Mouse (Mus musculus) CD4-positive, CD25-positive, alpha-beta regulatory T cell, adult 2 months (primary cell): ENCODE data around the gene Cog6.

Experiments used
- DNase-seq: peaks from one replicate; pipeline ENCODE4 v3.0.0-alpha.2; 2012; ENCODE audit warnings: low read depth, low spot score

The Cog6 gene

GRCm38 (mm10) chr3:53016436-53017340, at the start of gene Cog6:
Cog6 (minus strand) TSS chr3:53017237.
- peak; percentile 95 for DNase-seq

- DNase-seq, result no peak
These were observed 49.0 kb upstream of the Cog6 start for GRCm38 (mm10) chr3:53066095-53066372.

- DNase-seq, result no peak
These were observed 48.4 kb upstream of the Cog6 start for GRCm38 (mm10) chr3:53065267-53066094.

GRCm38 (mm10) chr3:53063423-53064147, 46.5 kb upstream of the Cog6 start:
- no peak for DNase-seq

GRCm38 (mm10) chr3:53059959-53060358, 42.9 kb upstream of the Cog6 start:
- no peak for DNase-seq

GRCm38 (mm10) chr3:53056430-53056829, 39.4 kb upstream of the Cog6 start:
- no peak for DNase-seq

- no peak for DNase-seq
These were observed 35.3 kb upstream of the Cog6 start for GRCm38 (mm10) chr3:53052385-53052784.

- no peak for DNase-seq
These were observed 29.3 kb upstream of the Cog6 start for GRCm38 (mm10) chr3:53046371-53046770.

- DNase-seq, result no peak
These were observed 28.7 kb upstream of the Cog6 start for GRCm38 (mm10) chr3:53045697-53046096.

- no peak for DNase-seq
These were observed 27.8 kb upstream of the Cog6 start for GRCm38 (mm10) chr3:53044682-53045299.

GRCm38 (mm10) chr3:53044238-53044637, 27.2 kb upstream of the Cog6 start:
- no peak for DNase-seq

- DNase-seq, result no peak
These were observed 26.3 kb upstream of the Cog6 start for GRCm38 (mm10) chr3:53043206-53043780.

GRCm38 (mm10) chr3:53042240-53042567, 25.2 kb upstream of the Cog6 start:
- DNase-seq, result no peak

- DNase-seq, result peak; percentile 61
These were observed 24.6 kb upstream of the Cog6 start, which contains the start of gene Lhfp for GRCm38 (mm10) chr3:53041411-53042239. Lhfp (plus strand) TSS chr3:53041528.

GRCm38 (mm10) chr3:53040593-53041410, 23.8 kb upstream of the Cog6 start:
- no peak for DNase-seq

- no peak for DNase-seq
These were observed 22.7 kb upstream of the Cog6 start for GRCm38 (mm10) chr3:53039746-53040145.

- no peak for DNase-seq
These were observed 21.9 kb upstream of the Cog6 start for GRCm38 (mm10) chr3:53038913-53039312.

GRCm38 (mm10) chr3:53036941-53037340, 19.9 kb upstream of the Cog6 start:
- DNase-seq, result peak; percentile 73

- DNase-seq, result no peak
These were observed 19.0 kb upstream of the Cog6 start for GRCm38 (mm10) chr3:53036076-53036475.

GRCm38 (mm10) chr3:53033448-53033847, 16.4 kb upstream of the Cog6 start:
- DNase-seq, result peak; percentile 28
